Mouse (Mus musculus) spleen, adult 2 months (tissue): ENCODE results near the gene Pidd1. TPM values are rescaled to one million over a fixed set of nuclear protein-coding genes. Genes with fewer than 3 reads are reported as not detected.

Source experiments
- DNase-seq, 2 experiments: peaks; one replicate each; pipeline versions ENCODE4 v3.0.0 to v3.0.0-alpha.2; 2012 to 2021; ENCODE audit warnings: low spot score in 2 of 2, low read depth in 1 of 2
- H3K27ac ChIP-seq: fragments of 200-500 bp; 2 replicates; pipeline ENCODE4 v1.5.1; 2012; ENCODE audit warnings: low read length, inconsistent platforms; ENCODE audit not compliant: insufficient read depth
- H3K27me3 ChIP-seq: fragments of 200-500 bp; 2 replicates; pipeline ENCODE4 v1.6.1; 2012; ENCODE audit warnings: mild to moderate bottlenecking, moderate library complexity, low read length, inconsistent platforms; ENCODE audit not compliant: control insufficient read depth, insufficient read depth
- H3K36me3 ChIP-seq: fragments of 200-500 bp; 2 replicates; pipeline ENCODE4 v1.6.1; 2012; ENCODE audit warnings: mild to moderate bottlenecking, low read length, inconsistent platforms; ENCODE audit not compliant: control insufficient read depth, insufficient read depth
- H3K4me1 ChIP-seq: fragments of 200-500 bp; 2 replicates; pipeline ENCODE4 v1.6.1; 2011; ENCODE audit warnings: inconsistent platforms; ENCODE audit not compliant: control insufficient read depth, insufficient read depth, insufficient read length
- H3K4me3 ChIP-seq: fragments of 200-500 bp; 2 replicates; pipeline ENCODE4 v1.5.1; 2011; ENCODE audit warnings: mild to moderate bottlenecking, inconsistent platforms; ENCODE audit not compliant: insufficient read depth, insufficient read length; ENCODE audit errors: extremely low read depth
- CTCF ChIP-seq: fragments of 200-500 bp; IDR thresholded peaks from 2 replicates; pipeline ENCODE4 v1.5.1; 2011; ENCODE audit warnings: mild to moderate bottlenecking, inconsistent platforms; ENCODE audit not compliant: insufficient read depth, insufficient read length, insufficient replicate concordance; ENCODE audit errors: extremely low read depth
- POLR2A ChIP-seq: fragments of 200-500 bp; IDR thresholded peaks from 2 replicates; pipeline ENCODE4 v1.6.1; 2011; ENCODE audit warnings: low read depth, low read length, inconsistent platforms
- WGBS: fragments of 180-500 bp; shearing (Covaris S2); methylation state at CpG from one replicate; pipeline ENCODE4 v1.1.7; 2018; 5-methylcytosine and 5-hydroxymethylcytosine counted together
- polyA plus RNA-seq: library from polyadenylated mRNA; depleted of rRNA; stranded (reverse); fragments of >200 nt; gene quantifications from 2 replicates; pipeline ENCODE4 v1.2.3, GENCODE M21; 2012

Pidd1 gene
- polyA plus RNA-seq, 1 experiment: 20.4 TPM

DNA sequence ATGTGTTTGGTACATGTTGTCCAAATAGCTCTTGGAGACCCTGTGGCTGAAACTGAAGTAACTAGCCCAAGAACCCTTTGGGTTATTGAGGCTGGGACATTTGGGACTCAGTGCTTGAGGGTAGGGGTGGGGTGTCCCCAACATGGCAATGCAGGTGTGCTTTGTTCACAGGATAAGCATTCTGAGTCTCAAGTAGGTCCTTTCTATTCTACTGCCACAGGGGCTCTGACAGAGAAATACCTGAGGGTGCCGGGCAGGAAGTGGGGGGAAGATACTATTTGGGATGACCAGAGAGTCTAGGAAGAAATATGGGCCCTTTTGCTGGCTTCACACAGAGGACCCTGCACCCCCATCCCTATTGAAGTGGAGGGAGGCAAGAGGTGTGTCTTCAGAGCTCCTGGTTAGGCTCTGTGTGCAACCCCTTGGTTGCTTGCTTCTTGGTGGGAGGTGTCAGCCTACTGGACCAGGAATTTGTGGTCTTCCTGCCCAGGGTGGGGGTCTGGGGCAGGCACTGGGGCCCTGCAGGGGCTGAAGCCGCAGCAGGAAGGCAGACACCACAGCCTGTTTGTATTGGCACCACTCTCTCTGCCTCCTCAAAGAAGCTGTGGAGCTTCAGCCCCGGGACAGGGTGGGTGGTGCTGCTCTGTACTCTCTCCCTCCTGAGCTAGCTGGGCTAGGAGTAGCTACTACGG lies 33.9 kb upstream of the Pidd1 start:
- Histone ChIP-seq H3K4me3 (no peak overlapping the region), H3K4me1 (peaks cover 23% of the 10 kb centered on the region), H3K27ac (peak overlapping the region; percentile 91; the same call in 1 of the 2 replicates), H3K27me3 (peaks cover 14% of the 10 kb centered on the region), H3K36me3 (no peaks in the 10 kb centered on the region)
- TF ChIP-seq POLR2A: no peak
- no peak for TF ChIP-seq CTCF
- 9% methylated on average over 4 of the region's 4 CpGs for WGBS
- no peak for DNase-seq

DNA sequence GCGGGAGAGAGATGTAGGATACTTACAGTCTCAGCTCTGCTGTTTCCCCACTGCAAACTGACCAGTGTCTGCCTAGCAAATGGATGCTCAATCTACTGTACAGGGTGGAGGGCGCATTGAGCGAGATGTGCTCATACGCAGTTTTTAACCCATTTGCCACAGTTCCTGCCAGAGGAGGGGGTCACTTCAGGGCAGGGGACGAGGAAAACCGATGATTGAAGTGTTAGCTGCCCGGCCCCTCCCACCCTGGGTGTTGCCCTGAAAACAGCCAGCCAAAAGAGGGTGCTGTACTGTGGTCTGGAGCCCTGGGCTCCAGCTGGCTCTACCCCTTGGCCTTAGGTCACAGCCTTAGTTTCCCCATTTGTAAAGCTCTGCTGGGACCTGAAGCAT lies 33.2 kb upstream of the Pidd1 start:
- Histone ChIP-seq H3K4me1 (peaks cover 16% of the 10 kb centered on the region), H3K36me3 (peaks cover 3% of the 10 kb centered on the region), H3K27me3 (peaks cover 9% of the 10 kb centered on the region), H3K27ac (peak overlapping the region; percentile 91), H3K4me3 (peak overlapping the region; percentile 3; the same call in 1 of the 2 replicates)
- no peak for DNase-seq
- WGBS: 5% methylated on average over 7 of the region's 7 CpGs
- TF ChIP-seq POLR2A (no peak), CTCF (no peak)

DNA sequence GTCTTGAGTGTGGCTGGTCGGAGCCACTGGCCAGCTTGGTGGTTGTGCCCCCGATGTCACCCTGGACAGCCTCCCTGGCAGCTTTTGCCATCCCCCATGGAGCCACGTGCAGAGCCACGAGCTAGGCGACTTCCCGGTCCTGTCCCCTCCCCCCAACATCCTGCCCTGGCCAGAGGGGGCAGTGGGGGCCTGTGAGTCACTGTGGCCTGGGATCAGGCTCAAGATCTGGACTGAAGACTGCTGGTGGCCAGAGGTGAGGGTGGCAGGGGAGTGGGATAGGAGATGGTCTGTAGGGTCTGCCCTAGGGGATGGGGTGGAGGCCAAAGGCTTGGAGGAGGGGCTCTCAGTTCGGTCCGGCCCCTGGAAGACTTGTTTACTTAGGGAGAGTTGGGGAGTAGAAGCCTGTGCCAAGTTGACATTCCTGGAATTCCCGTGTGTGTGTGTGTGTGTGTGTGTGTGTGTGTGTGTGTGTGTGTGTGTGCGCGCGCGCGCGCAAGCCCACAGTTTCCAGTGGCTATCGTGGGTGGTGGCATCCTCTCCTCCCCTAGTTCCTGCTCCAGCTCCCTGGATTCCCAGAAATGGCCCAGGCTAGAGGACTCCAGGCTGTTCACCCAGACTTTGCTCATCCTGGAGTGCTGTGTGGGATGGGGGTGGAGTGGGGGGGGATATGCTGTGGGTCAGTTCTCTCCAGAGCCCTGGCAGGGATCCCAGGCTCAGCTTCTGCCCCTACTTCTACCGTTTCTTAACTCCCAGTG lies 32.6 kb upstream of the Pidd1 start:
- Histone ChIP-seq H3K4me1 (peaks cover 16% of the 10 kb centered on the region), H3K36me3 (peaks cover 3% of the 10 kb centered on the region), H3K27me3 (peaks cover 7% of the 10 kb centered on the region; the same call in 1 of the 2 replicates), H3K27ac (peak overlapping the region; percentile 91), H3K4me3 (peak overlapping the region; percentile 74)
- 13% methylated on average over 14 of the region's 17 CpGs for WGBS
- TF ChIP-seq CTCF (no peak), POLR2A (no peak)
- DNase-seq: peak in 1 of 2 experiments; percentile 54

GRCm38 (mm10) chr7:141475805-141476158 lies 32.0 kb upstream of the Pidd1 start:
- no peak for TF ChIP-seq CTCF
- TF ChIP-seq POLR2A: no peak
- WGBS: 2% methylated on average over 12 of the region's 12 CpGs
- peaks cover 6% of the 10 kb centered on the region for H3K36me3 ChIP-seq
- peak overlapping the region; percentile 74 for H3K4me3 ChIP-seq
- H3K4me1 ChIP-seq: peaks cover 16% of the 10 kb centered on the region
- peak overlapping the region; percentile 91 for H3K27ac ChIP-seq
- peaks cover 7% of the 10 kb centered on the region; the same call in 1 of the 2 replicates for H3K27me3 ChIP-seq
- DNase-seq: no peak

GRCm38 (mm10) chr7:141475011-141475804 lies 31.4 kb upstream of the Pidd1 start, which contains the start of the genes Polr2l and Tspan4:
TSS of gene Polr2l (minus strand) at chr7:141475132.
TSS of gene Tspan4 (plus strand) at chr7:141475240.
- WGBS: under 1% methylated on average over 87 of the region's 87 CpGs
- DNase-seq: peak; percentile 75 to 79
- Histone ChIP-seq H3K4me3 (peak within 1 kb of the TSS; percentile 74), H3K27ac (peak within 1 kb of the TSS; percentile 91), H3K36me3 (peaks cover 11% of the 10 kb centered on the region), H3K4me1 (peaks cover 12% of the 10 kb centered on the region), H3K27me3 (peaks cover 7% of the 10 kb centered on the region; the same call in 1 of the 2 replicates)
- no peak for TF ChIP-seq CTCF
- peak; percentile 64 for TF ChIP-seq POLR2A

GRCm38 (mm10) chr7:141474160-141474559 lies 30.3 kb upstream of the Pidd1 start:
- TF ChIP-seq CTCF: no peak
- TF ChIP-seq POLR2A: no peak

More at GRCm38 (mm10) chr7:141474160-141474559, 30.3 kb upstream of the Pidd1 start:
- peaks cover 15% of the 10 kb centered on the region for H3K4me1 ChIP-seq
- 8% methylated on average over 5 of the region's 5 CpGs for WGBS
- peak overlapping the region; percentile 74 for H3K4me3 ChIP-seq
- no peak overlapping the region for H3K27ac ChIP-seq
- no peak for DNase-seq
- H3K36me3 ChIP-seq: peaks cover 12% of the 10 kb centered on the region
- H3K27me3 ChIP-seq: peaks cover 7% of the 10 kb centered on the region; the same call in 1 of the 2 replicates
